Mouse (Mus musculus): ENCODE measurements at regions not wholly inside any gene's neighbourhood (a gene's known extent, or its start where the extent isn't known, plus 50 kb on each side); places are given as distances from the start of the nearest gene placed in this dataset.

DNA sequence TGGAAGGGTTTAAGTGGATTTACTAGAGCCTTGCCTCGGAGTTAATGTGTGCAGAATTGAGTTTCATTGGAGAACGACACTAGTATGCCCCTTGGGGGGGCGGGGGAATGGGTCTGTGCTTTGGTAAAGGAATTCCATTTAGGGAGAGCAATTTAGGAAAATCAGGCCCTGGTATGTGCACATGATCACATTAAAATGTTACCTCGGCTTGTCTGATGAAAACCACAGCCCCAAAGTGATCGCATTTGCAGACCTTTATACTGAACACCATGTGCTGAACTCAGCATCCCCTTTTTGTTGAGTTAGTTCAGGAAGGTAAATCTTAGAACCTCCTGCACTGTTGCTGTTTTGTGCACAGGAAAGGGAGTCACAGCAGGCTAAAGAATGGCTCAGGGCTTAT is 219.6 kb upstream of the Marcks start:
- H3K36me3 ChIP-seq (replicated peaks in 1 of 2; ENCODE audit: control insufficient read depth in 1 of 2, insufficient read depth in 1 of 2, low read length in 1 of 2), result no peaks in the 10 kb centered on the region
- H3K4me1 ChIP-seq (ENCODE audit: control insufficient read depth in 1 of 2, insufficient read depth in 2 of 2), result peaks cover 0 to 12% of the 10 kb centered on the region in 2 experiments; a peak in 2 of 4 replicates
- H3K9me3 ChIP-seq (replicated peaks; ENCODE audit: low read length), result no peaks in the 10 kb centered on the region
- no peaks in the 10 kb centered on the region for H3K79me2 ChIP-seq (replicated peaks; ENCODE audit: control insufficient read depth, extremely low read depth, insufficient read depth, poor library complexity, severe bottlenecking)
- H3K27me3 ChIP-seq (replicated peaks), result no peaks in the 10 kb centered on the region
- DNase-seq (ENCODE audit: extremely low read depth), result no peak
- dilution Hi-C loops (cut with MboI; ENCODE audit: extremely low pct_ligation_motif_present, extremely low pct_unique_long_range_greater_than_20kb, low sequenced_read_pairs) (no loop called here), in situ Hi-C loops (cut with MboI; ENCODE audit: low pct_ligation_motif_present, low pct_unique_long_range_greater_than_20kb, low sequenced_read_pairs) (no loop called here)
- H3K4me3 ChIP-seq (replicated peaks in 1 of 3; ENCODE audit: low read depth in 2 of 3, low read length in 2 of 3, poor library complexity in 1 of 3), result no peak overlapping the region
- H3K4me2 ChIP-seq (ENCODE audit: insufficient read depth, low read depth, poor library complexity, severe bottlenecking), result no peak overlapping the region
- TF ChIP-seq JUND (conservative IDR thresholded peaks at IDR 0.05; ENCODE audit: low read depth, low read length) (no peak), MAX (IDR thresholded peaks at IDR 0.05; ENCODE audit: low read length) (no peak)
- no peak overlapping the region for H3K27ac ChIP-seq (ENCODE audit: insufficient read depth, low read depth)
- no peak overlapping the region for H3K9ac ChIP-seq (ENCODE audit: insufficient read depth, low read depth)

DNA sequence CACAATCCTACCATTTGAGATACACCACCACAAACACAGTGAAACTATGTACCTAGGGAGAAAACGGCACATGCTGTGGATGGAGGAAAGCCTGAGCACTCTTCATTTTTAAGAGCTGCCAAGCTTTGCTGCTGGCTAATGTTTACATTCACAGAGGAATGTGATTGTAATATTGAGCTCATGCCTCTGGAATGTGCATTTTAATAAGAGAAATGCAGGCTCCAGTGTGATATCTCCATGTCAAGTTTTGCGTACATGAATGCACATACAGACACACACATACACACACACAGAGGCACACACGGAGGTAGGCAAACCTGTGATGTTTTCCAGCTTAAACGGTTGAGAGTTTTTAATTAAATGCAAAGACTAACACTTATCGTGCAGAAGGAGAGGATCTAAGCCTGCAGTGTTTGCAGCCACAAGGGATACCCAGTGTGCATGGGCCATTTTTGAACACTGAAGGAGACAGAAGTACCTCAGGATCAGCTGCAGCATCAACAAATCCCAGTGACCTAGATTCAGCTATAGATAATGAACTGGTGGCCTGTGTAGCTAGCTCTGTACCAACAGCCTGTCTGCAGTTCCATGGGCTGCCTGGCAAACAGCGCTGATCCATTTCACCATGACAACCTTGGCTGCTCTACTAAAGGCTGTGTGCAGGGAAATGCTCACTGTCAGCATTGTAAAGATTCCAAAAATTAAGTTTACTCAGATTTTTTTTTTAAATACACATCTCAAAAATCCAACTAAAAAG is 218.8 kb upstream of the Marcks start:
- Histone ChIP-seq H3K9ac (ENCODE audit: insufficient read depth, low read depth) (no peak overlapping the region), H3K27ac (ENCODE audit: insufficient read depth, low read depth) (no peak overlapping the region), H3K79me2 (replicated peaks; ENCODE audit: control insufficient read depth, extremely low read depth, insufficient read depth, poor library complexity, severe bottlenecking) (no peaks in the 10 kb centered on the region), H3K36me3 (replicated peaks in 1 of 2; ENCODE audit: control insufficient read depth in 1 of 2, insufficient read depth in 1 of 2, low read length in 1 of 2) (no peaks in the 10 kb centered on the region), H3K9me3 (replicated peaks; ENCODE audit: low read length) (no peaks in the 10 kb centered on the region), H3K4me3 (replicated peaks in 1 of 3; ENCODE audit: low read depth in 2 of 3, low read length in 2 of 3, poor library complexity in 1 of 3) (no peak overlapping the region), H3K27me3 (replicated peaks) (no peaks in the 10 kb centered on the region), H3K4me2 (ENCODE audit: insufficient read depth, low read depth, poor library complexity, severe bottlenecking) (no peak overlapping the region), H3K4me1 (ENCODE audit: control insufficient read depth in 1 of 2, insufficient read depth in 2 of 2) (peaks cover 0 to 14% of the 10 kb centered on the region in 2 experiments; a peak in 2 of 4 replicates)
- dilution Hi-C loops (cut with MboI; ENCODE audit: extremely low pct_ligation_motif_present, extremely low pct_unique_long_range_greater_than_20kb, low sequenced_read_pairs), result no loop called here
- TF ChIP-seq PAX5 (IDR thresholded peaks at IDR 0.05; ENCODE audit: low read length), result no peak
- TF ChIP-seq MEF2A (IDR thresholded peaks at IDR 0.05; ENCODE audit: borderline replicate concordance, low read depth, low read length), result no peak
- no peak for TF ChIP-seq JUND (conservative IDR thresholded peaks at IDR 0.05; ENCODE audit: low read depth, low read length)
- no peak for TF ChIP-seq SIN3A (IDR thresholded peaks at IDR 0.05; ENCODE audit: low read length)
- TF ChIP-seq ZC3H11A (IDR thresholded peaks at IDR 0.05; ENCODE audit: low read depth, low read length), result no peak
- no peak for TF ChIP-seq GABPA (IDR thresholded peaks at IDR 0.05; ENCODE audit: insufficient replicate concordance, low read depth, low read length)
- TF ChIP-seq MAFK (IDR thresholded peaks at IDR 0.05; ENCODE audit: insufficient replicate concordance, low read length), result no peak
- no peak for TF ChIP-seq CTCF (conservative IDR thresholded peaks at IDR 0.05 in 1 of 2, IDR thresholded peaks at IDR 0.05 in 1 of 2; ENCODE audit: low read depth in 2 of 2, low read length in 2 of 2)
- TF ChIP-seq IRF4 (IDR thresholded peaks at IDR 0.05; ENCODE audit: low read depth, low read length), result no peak
- no peak for TF ChIP-seq MAZ (IDR thresholded peaks at IDR 0.05; ENCODE audit: low read depth, low read length)
- TF ChIP-seq RCOR1 (conservative IDR thresholded peaks at IDR 0.05; ENCODE audit: low read depth, low read length), result no peak
- TF ChIP-seq JUN (IDR thresholded peaks at IDR 0.05; ENCODE audit: insufficient read depth, low read depth, low read length), result no peak
- TF ChIP-seq MAX (IDR thresholded peaks at IDR 0.05; ENCODE audit: low read length), result no peak
- in situ Hi-C loops (cut with MboI; ENCODE audit: low pct_ligation_motif_present, low pct_unique_long_range_greater_than_20kb, low sequenced_read_pairs), result no loop called here
- DNase-seq (ENCODE audit: extremely low read depth), result no peak

Data from CH12.LX (cell line).